Comparison of ENCODE assay signal across 20 mouse cellular contexts in the genomic region with DNA sequence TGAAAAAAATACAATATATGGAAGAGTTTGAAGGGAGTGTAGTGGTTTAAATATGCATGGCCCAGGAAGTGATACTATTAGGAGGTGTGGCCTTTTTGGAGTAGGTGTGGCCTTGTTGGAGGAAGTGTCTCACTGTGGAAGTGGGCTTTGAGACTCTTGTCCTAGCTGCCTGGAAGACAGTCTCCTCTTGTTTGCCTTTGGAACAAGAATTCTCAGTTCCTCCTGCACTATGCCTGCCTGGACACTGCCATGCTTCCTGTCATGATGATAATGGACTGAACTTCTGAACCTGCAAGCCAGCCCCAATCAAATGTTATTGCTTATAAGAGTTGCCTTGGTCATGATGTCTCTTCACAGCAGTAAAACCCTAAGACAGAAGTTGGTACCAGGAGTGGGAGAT. TPM values are rescaled to one million over a fixed set of nuclear protein-coding genes. Genes with fewer than 3 reads are reported as not detected.
DNase-seq lines count a peak whose midpoint lies in the region; ATAC-seq lines count a peak whose summit lies in the region.
"Had no signal": no experiment of that assay in that cellular context is flagged by ENCODE, and none has a peak within 500 bp of the region (broad histone marks: within the 10 kb centered on the region; RNA-seq: fewer than 3 reads in every experiment).

No protein-coding gene starts in this region.

- peak; percentile 7 to 8 for DNase-seq in B cell, adult 2 months
- no peak for DNase-seq in adrenal gland, adult 18-20 months (ENCODE audit: low spot score in 2 of 2)
- DNase-seq in layer of hippocampus, postnatal 25 days (ENCODE audit: extremely low spot score in 1 of 2, low spot score in 1 of 2): no peak
- DNase-seq: adrenal gland, adult 2 months; adrenal gland, postnatal 10 days; adrenal gland, postnatal 25 days; cerebellum, adult 11 months; cerebellum, adult 18-20 months; cerebellum, adult 8-10 months; cerebellum, adult 9-11 months; cerebellum, postnatal 14 days; cerebellum, postnatal 36 days; embryo, embryonic 11 days had no signal

- peak; percentile 61 for ATAC-seq in granulocyte monocyte progenitor cell, adult 5-6 weeks (replicated peaks; ENCODE audit: poor library complexity, severe bottlenecking)
- 0 out of 2 replicates have a peak, but pooled peaks have one; percentile 16 for ATAC-seq in megakaryocyte progenitor cell, adult 5-6 weeks (replicated peaks; ENCODE audit: poor library complexity)
- ATAC-seq: activated CD4-positive, CD25-positive, alpha-beta regulatory T cell, adult 4 months; CD4-positive, CD25-positive, alpha-beta regulatory T cell, adult 4 months; forebrain, embryonic 14.5 days; forebrain, embryonic 16.5 days; Patski had no signal

RNA-seq across cellular contexts. Expression of a gene that starts 8.8 kb away (rescaled TPM):
- 15.4 and 19.6 TPM in 2 replicates for total RNA-seq in granulocyte monocyte progenitor cell, adult 5-6 weeks (2014; fragmentation: Nextera tagmentation)
- total RNA-seq in granulocyte monocyte progenitor cell, adult 5-6 weeks (2017): 25.3 and 29.0 TPM in 2 replicates
- 17.1 and 19.3 TPM in 2 replicates for total RNA-seq in megakaryocyte progenitor cell, adult 5-6 weeks (2015)
- total RNA-seq in megakaryocyte progenitor cell, adult 5-6 weeks (2017): 25.8 and 27.6 TPM in 2 replicates
- total RNA-seq in adrenal gland, adult 18-20 months (2021): 10 to 100 TPM; 43.7 to 53.6 TPM
- total RNA-seq in layer of hippocampus, postnatal 25 days (2021): 10 to 100 TPM; 75.4 to 84.6 TPM

Comparison
In these comparisons a context has a peak if more than half of its experiments do, and no peak if none do; other contexts are left out.
1. DNase-seq: peak in B cell, adult 2 months (2 of 2); none in adrenal gland, adult 18-20 months (0 of 2) and layer of hippocampus, postnatal 25 days (0 of 2).